Mouse (Mus musculus) retina, postnatal 1 day (tissue): ENCODE results near the gene Ubl7.

Source experiments
- DNase-seq: peaks from one replicate; pipeline ENCODE4 v3.0.0-alpha.2; 2012

Gene Ubl7

GRCm38 (mm10) chr9:57967237-57967960, 56.6 kb downstream of the Ubl7 start:
- DNase-seq = peak; percentile 24

GRCm38 (mm10) chr9:57968166-57968771, 57.5 kb downstream of the Ubl7 start:
- no peak for DNase-seq

- no peak for DNase-seq
Observed at GRCm38 (mm10) chr9:57968783-57969542, 58.2 kb downstream of the Ubl7 start.

GRCm38 (mm10) chr9:57969736-57970495, 59.1 kb downstream of the Ubl7 start:
- no peak for DNase-seq

- no peak for DNase-seq
Observed at GRCm38 (mm10) chr9:57971413-57971812, 60.6 kb downstream of the Ubl7 start.

- DNase-seq = no peak
Observed at GRCm38 (mm10) chr9:57972141-57972591, 61.4 kb downstream of the Ubl7 start.

- DNase-seq = no peak
Observed at GRCm38 (mm10) chr9:57972776-57973439, 62.1 kb downstream of the Ubl7 start.

- DNase-seq = no peak
Observed at GRCm38 (mm10) chr9:57973440-57974066, 62.8 kb downstream of the Ubl7 start.

GRCm38 (mm10) chr9:57974221-57974620, 63.4 kb downstream of the Ubl7 start:
- no peak for DNase-seq

GRCm38 (mm10) chr9:57975200-57975821, 64.5 kb downstream of the Ubl7 start:
- DNase-seq = no peak

GRCm38 (mm10) chr9:57978025-57978424, 67.2 kb downstream of the Ubl7 start:
- DNase-seq = no peak

- no peak for DNase-seq
Observed at GRCm38 (mm10) chr9:57978858-57979257, 68.1 kb downstream of the Ubl7 start.
